Mouse (Mus musculus) small intestine, adult 2 months (tissue): Measurements from ENCODE around the gene Use1.

ENCODE experiments used
- CTCF ChIP-seq: fragments of 200-500 bp; IDR thresholded peaks from 2 replicates; pipeline ENCODE4 v1.5.1; 2012; ENCODE audit warnings: low read depth, mild to moderate bottlenecking, control low read depth, inconsistent platforms, low read length, moderate library complexity, mixed read lengths; ENCODE audit not compliant: insufficient replicate concordance, insufficient read length; ENCODE audit errors: extremely low read depth
- POLR2A ChIP-seq: fragments of 200-500 bp; IDR thresholded peaks from 2 replicates; pipeline ENCODE4 v1.6.1; 2012; ENCODE audit warnings: low read depth, mild to moderate bottlenecking, control low read depth, inconsistent platforms, low read length, moderate library complexity

DNA sequence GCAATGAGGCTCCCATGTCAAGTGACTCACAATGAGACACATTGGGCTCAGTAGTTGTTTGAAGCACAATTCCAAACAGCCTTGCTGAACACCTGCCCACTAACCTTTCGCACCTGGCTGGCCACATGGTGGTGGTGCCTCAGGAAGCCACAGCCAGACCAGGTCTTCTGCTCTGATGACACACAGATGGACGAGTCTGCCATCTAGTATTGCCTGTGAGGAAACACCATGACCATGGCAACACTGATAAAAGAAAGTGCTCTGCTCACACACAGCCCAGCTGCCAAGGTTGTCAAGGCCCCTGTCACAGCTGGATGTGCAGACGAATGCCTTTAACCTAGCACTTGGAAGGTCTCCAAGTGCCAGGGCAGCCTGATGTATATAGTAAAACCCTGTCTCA lies 15.5 kb upstream of the Use1 start:
- TF ChIP-seq CTCF = no peak
- TF ChIP-seq POLR2A = no peak
